Mouse (Mus musculus) CD4-positive naive resting alpha-beta T cell, adult 57 days (primary cell): Measurements from ENCODE around the gene Serpinb11. TPM values are rescaled to one million over a fixed set of nuclear protein-coding genes. Genes with fewer than 3 reads are reported as not detected.

Experiments
- total RNA-seq: library from RNA; stranded (reverse); gene quantifications from one replicate; pipeline ENCODE4 v1.2.4, GENCODE M21; 2023

The Serpinb11 gene
- total RNA-seq = not detected

DNA sequence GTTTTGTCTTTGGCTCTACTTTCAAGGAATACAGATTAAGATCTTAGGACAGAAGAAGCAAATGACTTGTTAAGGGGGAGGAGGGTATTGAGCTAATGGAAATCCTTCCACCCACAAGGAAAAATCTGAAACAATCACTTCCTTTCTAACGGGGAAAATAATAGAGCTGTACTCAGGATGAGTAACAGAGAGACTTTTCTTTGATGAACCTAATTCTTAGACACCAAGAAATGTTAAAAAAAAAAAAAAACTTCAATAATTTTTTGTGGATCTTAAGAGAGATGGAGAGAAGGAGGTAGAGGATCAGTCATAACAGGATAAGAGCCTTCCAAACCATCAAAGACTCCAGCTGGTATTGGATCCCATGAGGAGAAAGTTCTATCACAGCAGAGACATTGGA, at the start of gene Serpinb11:
Serpinb11 (plus strand) TSS at position 301 of the 400 bp plus-strand sequence.

GRCm38 (mm10) chr1:107399355-107399754, 38.4 kb downstream of the Serpinb11 start, which contains the start of gene Serpinb7:
Gene Serpinb7 (plus strand): TSS chr1:107399655.

Other genes with a start within 250 kb of the Serpinb11 start
- gene Serpinb3b, start 82.8 kb upstream of the Serpinb11 start, total RNA-seq = not detected
- not detected for gene Serpinb3c, start 82.8 kb upstream of the Serpinb11 start, total RNA-seq
- gene Serpinb7, start 38.5 kb downstream of the Serpinb11 start, total RNA-seq = 0.41 TPM
- gene Serpinb2, start 150.2 kb downstream of the Serpinb11 start, total RNA-seq = not detected
- not detected for gene Serpinb8, start 228.8 kb downstream of the Serpinb11 start, total RNA-seq